ENCODE assay signal across 18 mouse cellular contexts in the genomic region with DNA sequence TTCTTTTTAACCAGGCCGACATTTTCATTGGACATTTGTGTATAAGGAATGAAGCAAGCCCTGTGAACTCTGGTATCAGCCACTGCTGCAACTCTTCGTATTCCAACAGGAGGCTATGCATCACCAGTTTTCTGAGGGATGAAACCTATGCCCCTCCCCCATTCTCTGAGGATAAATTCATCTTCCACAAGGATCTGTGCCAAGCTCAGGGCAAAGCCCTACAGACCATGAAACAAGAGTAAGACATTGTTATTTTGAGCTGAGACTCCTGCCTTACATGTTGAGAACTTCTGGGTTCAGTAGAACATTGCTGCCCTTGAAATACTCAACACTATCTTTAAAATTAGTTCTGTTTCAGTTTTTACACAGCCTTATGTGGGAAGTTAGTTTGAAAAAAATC. TPM values are rescaled to one million over a fixed set of nuclear protein-coding genes. Genes with fewer than 3 reads are reported as not detected.
"Had no signal": no experiment of that assay in that cellular context is flagged by ENCODE, and none has a peak within 500 bp of the region (broad histone marks: within the 10 kb centered on the region; RNA-seq: fewer than 3 reads in every experiment).

No protein-coding gene starts in this region.

- DNase-seq: kidney, adult 18-20 months; lung, adult 2 months; lung, postnatal 10 days; thymus, adult 18-20 months; thymus, postnatal 14 days had no signal

- H3K9me3 ChIP-seq: intestine, embryonic 15.5 days; limb, embryonic 10.5 days; liver, embryonic 15.5 days; midbrain, embryonic 15.5 days had no signal

- H3K9ac ChIP-seq: intestine, embryonic 15.5 days; liver, embryonic 15.5 days; midbrain, embryonic 15.5 days had no signal

- H3K27me3 ChIP-seq: intestine, embryonic 15.5 days; liver, embryonic 15.5 days; megakaryocyte, embryonic 14.5 days; midbrain, embryonic 15.5 days had no signal

- H3K27ac ChIP-seq: intestine, embryonic 15.5 days; layer of hippocampus, adult 2 months; limb, embryonic 10.5 days; liver, embryonic 15.5 days; macrophage; midbrain, embryonic 15.5 days; stomach, postnatal 0 days had no signal

- H3K4me2 ChIP-seq: intestine, embryonic 15.5 days; liver, embryonic 11.5 days; liver, embryonic 15.5 days; midbrain, embryonic 11.5 days; midbrain, embryonic 15.5 days had no signal

- H3K4me3 ChIP-seq: intestine, embryonic 15.5 days; layer of hippocampus, adult 2 months; limb, embryonic 10.5 days; liver, embryonic 15.5 days; megakaryocyte, embryonic 14.5 days; midbrain, embryonic 15.5 days had no signal

- H3K4me1 ChIP-seq: intestine, embryonic 15.5 days; limb, embryonic 10.5 days; liver, embryonic 15.5 days; midbrain, embryonic 15.5 days had no signal

- H3K36me3 ChIP-seq: intestine, embryonic 15.5 days; limb, embryonic 10.5 days; liver, embryonic 15.5 days; midbrain, embryonic 15.5 days had no signal

- ATAC-seq: intestine, embryonic 15.5 days had no signal

RNA-seq across cellular contexts. Expression of gene Afm, which starts 12.2 kb away (rescaled TPM):
- total RNA-seq: layer of hippocampus, adult 2 months; layer of hippocampus, postnatal 10 days had no signal
- polyA plus RNA-seq: limb, embryonic 10.5 days; limb, embryonic 14.5 days; lung, adult 2 months; macrophage; midbrain, embryonic 11.5 days; midbrain, embryonic 15.5 days; neural tube, embryonic 14.5 days had no signal

RNA-seq across cellular contexts. Expression of gene Afp, which starts 16.0 kb away (rescaled TPM):
- total RNA-seq: layer of hippocampus, adult 2 months; layer of hippocampus, postnatal 10 days had no signal
- polyA plus RNA-seq: midbrain, embryonic 11.5 days had no signal

RNA-seq across cellular contexts. Expression of gene Alb, which starts 45.8 kb away (rescaled TPM):
- total RNA-seq: layer of hippocampus, adult 2 months; layer of hippocampus, postnatal 10 days had no signal
- polyA plus RNA-seq: limb, embryonic 10.5 days; macrophage; midbrain, embryonic 11.5 days had no signal

RNA-seq across cellular contexts. Expression of gene 5830473C10Rik, which starts 54.4 kb away (rescaled TPM):
- total RNA-seq: layer of hippocampus, adult 2 months had no signal
- polyA plus RNA-seq: intestine, embryonic 15.5 days; limb, embryonic 10.5 days; lung, adult 2 months; macrophage; midbrain, embryonic 11.5 days; neural tube, embryonic 14.5 days; stomach, postnatal 0 days had no signal
